Mouse (Mus musculus): Measurements from ENCODE around the gene Sox15.

GRCm38 (mm10) chr11:69653399-69653798 is 1.7 kb upstream of the Sox15 start:
- TF ChIP-seq HCFC1 (IDR thresholded peaks at IDR 0.05; ENCODE audit: borderline replicate concordance, insufficient read depth, low read length) (no peak), MAFK (IDR thresholded peaks at IDR 0.05; ENCODE audit: insufficient read depth, low read depth, low read length) (no peak)

Data from ES-E14 (cell line).